Mouse (Mus musculus) heart, embryonic 12.5 days (tissue): Measurements from ENCODE around the gene Rapgef5. TPM values are rescaled to one million over a fixed set of nuclear protein-coding genes. Genes with fewer than 3 reads are reported as not detected.
A peak's percentile ranks its signal among the peaks of the same experiment; 100 is the strongest.

Experiments
- ATAC-seq: fragments of 200-750 bp; cut with Nextera tagmentation; 2 replicates; pipeline ENCODE4 v1.8.0; 2017; ENCODE audit warnings: moderate TSS enrichment, moderate library complexity; ENCODE audit not compliant: insufficient number of reproducible peaks, low FRiP score
- H3K27ac ChIP-seq: fragments of 300-500 bp; sonication (generic); 2 replicates; pipeline ENCODE4 v1.5.1; 2016; ENCODE audit warnings: mild to moderate bottlenecking, moderate library complexity; ENCODE audit not compliant: poor library complexity, severe bottlenecking
- H3K27me3 ChIP-seq: fragments of 300-500 bp; sonication (generic); replicated peaks from 2 replicates; pipeline ENCODE4 v1.6.1; 2016; ENCODE audit warnings: mild to moderate bottlenecking, moderate library complexity
- H3K36me3 ChIP-seq: fragments of 300-500 bp; sonication (generic); 2 replicates; pipeline ENCODE4 v1.6.1; 2016; ENCODE audit warnings: mild to moderate bottlenecking, moderate library complexity
- H3K4me1 ChIP-seq: fragments of 300-500 bp; sonication (generic); replicated peaks from 2 replicates; pipeline ENCODE4 v1.6.1; 2016; ENCODE audit warnings: mild to moderate bottlenecking
- H3K4me2 ChIP-seq: fragments of 300-500 bp; sonication (generic); 2 replicates; pipeline ENCODE4 v1.6.1; 2016; ENCODE audit warnings: mild to moderate bottlenecking, moderate library complexity
- H3K4me3 ChIP-seq: fragments of 300-500 bp; sonication (generic); 2 replicates; pipeline ENCODE4 v1.5.1; 2016; ENCODE audit warnings: mild to moderate bottlenecking
- H3K9ac ChIP-seq: fragments of 300-500 bp; sonication (generic); 2 replicates; pipeline ENCODE4 v1.6.1; 2016; ENCODE audit warnings: mild to moderate bottlenecking, moderate library complexity
- H3K9me3 ChIP-seq: fragments of 300-500 bp; sonication (generic); replicated peaks from 2 replicates; pipeline ENCODE4 v1.6.1; 2016; ENCODE audit warnings: mild to moderate bottlenecking, moderate library complexity
- WGBS: fragments of 180-500 bp; shearing (Covaris S2); methylation state at CpG from one replicate; pipeline ENCODE4 v1.1.7; 2016; 5-methylcytosine and 5-hydroxymethylcytosine counted together
- polyA plus RNA-seq: library from polyadenylated mRNA; unstranded; fragments of >200 nt; fragmentation: Nextera tagmentation; extraction: Ambion mirVana; gene quantifications from 2 replicates; pipeline ENCODE4 v1.2.1, GENCODE M21; 2016

Gene Rapgef5
- polyA plus RNA-seq, 1 experiment from 2014 or later = 22.7 TPM

DNA sequence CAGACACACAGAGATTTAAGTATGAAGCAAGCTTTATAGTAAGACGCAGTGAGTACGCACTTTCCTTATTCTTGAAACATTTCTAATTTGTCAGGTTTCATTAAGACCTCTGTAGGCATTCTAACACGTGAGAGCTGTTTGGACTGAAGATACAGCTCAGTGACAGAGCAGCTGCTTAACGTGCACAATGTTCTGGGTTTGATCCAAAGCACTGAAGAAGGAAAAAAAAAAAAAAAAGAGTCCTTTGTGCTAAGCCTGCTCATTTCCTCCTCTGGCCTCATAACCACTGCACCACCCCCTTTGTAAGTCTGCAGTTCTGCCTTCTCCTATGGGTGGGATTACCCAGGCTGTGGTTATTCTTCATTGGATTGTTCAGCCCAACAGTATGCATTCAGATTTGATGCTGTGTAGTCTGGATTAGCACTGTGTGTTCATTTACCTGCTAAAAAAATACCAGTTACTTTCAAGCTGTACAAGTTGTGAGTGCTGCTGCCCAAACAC lies 103.3 kb downstream of the Rapgef5 start:
- Histone ChIP-seq H3K4me1 (0 out of 2 replicates have a peak, but pooled peaks cover under 1% of the 10 kb centered on the region), H3K27ac (no peak overlapping the region), H3K4me3 (no peak overlapping the region), H3K36me3 (no peaks in the 10 kb centered on the region), H3K27me3 (no peaks in the 10 kb centered on the region), H3K4me2 (no peak overlapping the region), H3K9me3 (no peaks in the 10 kb centered on the region), H3K9ac (no peak overlapping the region)
- 64% methylated on average over 4 of the region's 4 CpGs for WGBS
- ATAC-seq = no peak

DNA sequence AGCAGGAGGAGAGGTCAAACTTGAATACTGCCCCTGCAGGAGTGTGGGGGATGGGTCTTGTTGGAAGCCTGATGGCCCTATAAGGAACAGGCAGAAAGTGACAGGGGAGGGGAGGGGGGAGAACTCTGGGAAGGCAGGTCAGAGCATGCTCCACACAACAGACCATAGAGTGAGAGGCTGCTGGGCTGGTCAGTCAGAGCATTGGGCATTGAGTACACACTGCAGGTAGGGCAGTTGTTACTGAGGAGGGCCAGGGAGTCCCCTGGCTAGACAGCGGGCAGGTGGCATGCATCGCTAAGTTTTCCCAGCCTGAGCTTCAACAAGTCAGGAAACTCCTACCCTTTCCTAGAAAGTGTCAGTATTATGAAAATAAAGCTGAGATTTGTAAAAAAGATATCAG lies 106.7 kb downstream of the Rapgef5 start:
- Histone ChIP-seq H3K9me3 (no peaks in the 10 kb centered on the region), H3K9ac (no peak overlapping the region), H3K36me3 (no peaks in the 10 kb centered on the region), H3K4me3 (no peak overlapping the region), H3K27me3 (no peaks in the 10 kb centered on the region), H3K4me1 (0 out of 2 replicates have a peak, but pooled peaks cover 3% of the 10 kb centered on the region), H3K4me2 (no peak overlapping the region), H3K27ac (no peak overlapping the region)
- 82% methylated on average over 2 of the region's 2 CpGs for WGBS
- ATAC-seq = no peak

DNA sequence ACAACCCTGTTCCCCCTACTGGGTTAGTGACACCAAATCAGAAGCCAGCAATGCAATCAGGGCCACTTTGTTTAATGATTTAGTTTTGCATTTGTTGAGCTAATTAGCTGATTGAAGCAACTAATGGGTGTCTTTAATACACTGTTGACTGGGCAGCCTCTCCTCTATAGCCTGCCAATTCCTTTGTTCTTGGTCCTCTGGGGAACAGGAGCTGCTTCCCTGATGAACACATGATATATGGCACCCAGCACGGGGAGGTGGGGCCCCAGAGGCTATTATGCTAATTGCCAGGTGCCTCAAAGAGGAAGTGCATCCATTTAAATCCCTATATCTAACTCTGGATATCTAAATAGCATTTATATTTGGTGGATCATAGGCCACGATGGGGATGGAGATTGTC lies 111.0 kb downstream of the Rapgef5 start:
- Histone ChIP-seq H3K4me1 (peaks cover 21% of the 10 kb centered on the region), H3K9me3 (no peaks in the 10 kb centered on the region), H3K4me3 (no peak overlapping the region), H3K27me3 (no peaks in the 10 kb centered on the region), H3K4me2 (no peak overlapping the region), H3K36me3 (no peaks in the 10 kb centered on the region), H3K9ac (no peak overlapping the region), H3K27ac (no peak overlapping the region)
- no peak for ATAC-seq
- 61% methylated on average over 2 of the region's 2 CpGs for WGBS

DNA sequence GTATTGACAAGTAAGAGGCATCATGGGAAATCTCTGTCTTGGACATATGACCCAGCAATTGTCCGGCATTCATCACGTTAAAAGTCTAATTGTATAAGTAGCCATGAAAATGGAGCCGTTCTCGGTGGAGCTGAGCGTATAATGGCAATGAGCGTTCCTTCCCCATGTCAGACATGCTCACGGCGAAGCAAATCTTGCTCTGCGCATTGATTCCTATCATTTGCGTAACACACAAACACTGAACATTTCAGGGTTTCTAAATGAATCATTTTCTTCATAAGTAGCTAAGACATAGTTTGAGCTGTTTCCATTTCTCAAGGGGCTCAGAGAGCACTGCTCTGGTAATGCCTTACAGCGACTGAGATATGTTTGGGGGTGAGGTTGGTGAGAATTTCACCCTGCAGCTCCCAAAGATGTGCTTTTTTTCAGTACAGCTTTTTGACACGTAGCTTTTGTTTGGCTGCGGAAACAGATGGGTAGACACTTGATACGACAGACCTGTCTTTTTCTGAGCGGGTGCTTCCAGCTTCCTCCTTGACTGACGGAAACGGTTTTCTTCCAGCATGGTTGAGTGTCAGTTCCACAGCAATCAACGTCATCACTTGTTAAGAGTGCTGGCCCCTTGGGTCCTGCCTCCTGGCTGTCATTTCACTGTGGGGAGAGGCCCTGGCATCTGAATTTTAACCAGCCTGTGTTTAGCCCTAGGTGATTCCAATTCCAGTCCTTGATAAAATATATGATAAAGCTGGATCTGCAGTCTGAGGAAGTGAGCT lies 112.2 kb downstream of the Rapgef5 start:
- H3K27ac ChIP-seq = no peak overlapping the region
- H3K4me3 ChIP-seq = no peak overlapping the region
- H3K9ac ChIP-seq = no peak overlapping the region
- H3K9me3 ChIP-seq = no peaks in the 10 kb centered on the region
- H3K4me1 ChIP-seq = peaks cover 24% of the 10 kb centered on the region
- H3K27me3 ChIP-seq = no peaks in the 10 kb centered on the region
- no peak overlapping the region for H3K4me2 ChIP-seq
- WGBS = 71% methylated on average over 18 of the region's 18 CpGs
- ATAC-seq = no peak
- no peaks in the 10 kb centered on the region for H3K36me3 ChIP-seq

DNA sequence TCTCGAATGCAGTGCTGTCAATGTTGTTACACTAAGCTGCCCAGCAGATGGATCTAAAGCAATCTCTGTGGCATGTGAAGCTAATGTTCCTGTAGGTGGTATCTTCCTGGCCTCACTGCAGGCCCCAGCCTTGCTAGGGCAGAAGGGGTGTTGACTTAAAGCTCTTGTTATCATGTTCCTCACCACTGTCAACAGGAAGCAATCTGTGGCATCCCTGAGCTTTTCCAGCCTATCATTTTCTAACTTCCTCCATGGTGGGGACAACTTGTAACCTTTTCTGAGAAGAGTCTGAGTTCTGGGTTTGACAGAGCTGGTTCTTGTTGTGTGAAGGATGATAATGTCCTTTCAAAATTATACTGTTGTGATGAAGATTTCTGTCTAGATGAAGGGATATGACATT lies 115.9 kb downstream of the Rapgef5 start:
- Histone ChIP-seq H3K4me3 (no peak overlapping the region), H3K4me1 (peaks cover 24% of the 10 kb centered on the region), H3K36me3 (no peaks in the 10 kb centered on the region), H3K9ac (no peak overlapping the region), H3K9me3 (no peaks in the 10 kb centered on the region), H3K27ac (peak overlapping the region; percentile 47; the same call in 1 of the 2 replicates), H3K4me2 (no peak overlapping the region), H3K27me3 (no peaks in the 10 kb centered on the region)
- ATAC-seq = no peak
- WGBS = 20% methylated on average over 1 of the region's 1 CpGs

DNA sequence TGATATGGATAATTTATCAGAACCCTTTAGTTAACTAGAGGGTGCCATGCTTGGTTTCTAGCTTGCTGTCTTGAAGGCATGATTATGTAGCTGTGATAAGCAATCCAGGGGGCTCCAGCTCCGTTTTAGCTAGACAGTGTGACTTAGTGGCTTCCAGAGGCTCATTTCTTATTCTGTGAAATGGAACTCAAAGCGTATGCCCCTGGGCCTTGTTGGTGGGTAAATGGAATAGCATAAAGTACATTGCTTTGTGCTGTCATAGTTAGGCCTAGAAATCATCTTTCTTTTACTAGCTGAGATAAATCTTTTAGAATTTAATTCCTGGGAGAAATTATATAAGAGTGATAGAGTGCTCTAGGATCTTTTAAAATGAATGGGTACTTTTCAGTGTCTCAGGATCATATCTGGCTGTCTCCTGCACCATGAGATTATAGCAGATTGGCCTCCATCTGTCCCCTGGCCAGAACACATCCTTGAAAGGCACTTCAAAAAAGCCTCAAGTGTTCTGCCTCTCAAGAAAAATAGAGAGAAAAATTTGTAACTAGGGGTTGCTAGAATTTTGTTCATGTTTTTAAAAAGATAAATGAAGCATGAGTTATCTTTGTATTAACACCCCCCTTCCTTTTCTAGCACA lies 120.0 kb downstream of the Rapgef5 start:
- no peaks in the 10 kb centered on the region for H3K9me3 ChIP-seq
- no peak for ATAC-seq
- H3K4me1 ChIP-seq = peaks cover 25% of the 10 kb centered on the region
- H3K4me2 ChIP-seq = no peak overlapping the region
- H3K36me3 ChIP-seq = no peaks in the 10 kb centered on the region
- H3K9ac ChIP-seq = no peak overlapping the region
- H3K27me3 ChIP-seq = no peaks in the 10 kb centered on the region
- no peak overlapping the region for H3K4me3 ChIP-seq
- WGBS = 61% methylated on average over 2 of the region's 2 CpGs
- no peak overlapping the region for H3K27ac ChIP-seq

DNA sequence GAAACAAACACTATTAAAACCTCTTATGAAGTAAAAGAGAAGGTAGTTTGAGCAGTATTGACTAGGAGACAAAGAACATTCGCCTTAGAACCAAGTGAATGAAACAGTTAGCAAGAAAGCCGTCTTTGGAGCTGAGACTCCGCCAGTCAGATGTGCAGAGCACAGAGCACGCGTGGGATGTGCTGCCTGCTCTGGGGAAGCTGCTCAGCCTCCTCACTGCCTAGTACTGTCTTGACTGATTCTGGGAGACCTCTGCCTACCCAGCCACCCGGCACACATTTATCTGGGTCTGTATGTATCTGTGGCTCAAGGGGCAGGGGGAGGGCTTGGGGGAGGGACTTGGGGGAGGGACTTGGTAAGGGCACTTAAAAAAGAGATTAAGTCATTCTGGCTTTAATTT lies 120.7 kb downstream of the Rapgef5 start:
- Histone ChIP-seq H3K4me2 (no peak overlapping the region), H3K4me1 (peaks cover 21% of the 10 kb centered on the region), H3K27ac (no peak overlapping the region), H3K36me3 (no peaks in the 10 kb centered on the region), H3K27me3 (no peaks in the 10 kb centered on the region), H3K4me3 (no peak overlapping the region), H3K9ac (no peak overlapping the region), H3K9me3 (no peaks in the 10 kb centered on the region)
- no peak for ATAC-seq
- WGBS = 65% methylated on average over 6 of the region's 6 CpGs

DNA sequence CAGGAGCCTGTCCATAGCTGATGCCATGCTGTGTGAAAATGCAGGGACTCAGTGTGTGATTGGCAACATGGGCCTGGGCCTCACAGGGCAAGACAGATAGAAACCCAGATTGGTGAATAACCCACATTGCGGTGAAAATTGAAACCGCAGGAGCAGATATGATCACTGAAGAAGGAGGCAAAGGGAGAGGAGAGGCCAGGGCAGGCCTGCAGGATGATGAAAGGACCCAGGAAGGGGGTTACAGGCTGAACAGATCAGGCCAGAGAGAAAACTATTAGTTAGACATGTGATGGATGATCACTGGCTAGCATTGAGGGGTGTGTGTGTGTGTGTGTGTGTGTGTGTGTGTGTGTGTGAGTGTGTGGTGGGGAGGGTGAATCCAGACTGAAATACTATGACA lies 122.6 kb downstream of the Rapgef5 start:
- Histone ChIP-seq H3K36me3 (no peaks in the 10 kb centered on the region), H3K9me3 (no peaks in the 10 kb centered on the region), H3K27ac (no peak overlapping the region), H3K4me1 (peaks cover 14% of the 10 kb centered on the region), H3K4me2 (no peak overlapping the region), H3K27me3 (no peaks in the 10 kb centered on the region), H3K9ac (no peak overlapping the region), H3K4me3 (no peak overlapping the region)
- ATAC-seq = no peak
- 73% methylated on average over 2 of the region's 2 CpGs for WGBS

DNA sequence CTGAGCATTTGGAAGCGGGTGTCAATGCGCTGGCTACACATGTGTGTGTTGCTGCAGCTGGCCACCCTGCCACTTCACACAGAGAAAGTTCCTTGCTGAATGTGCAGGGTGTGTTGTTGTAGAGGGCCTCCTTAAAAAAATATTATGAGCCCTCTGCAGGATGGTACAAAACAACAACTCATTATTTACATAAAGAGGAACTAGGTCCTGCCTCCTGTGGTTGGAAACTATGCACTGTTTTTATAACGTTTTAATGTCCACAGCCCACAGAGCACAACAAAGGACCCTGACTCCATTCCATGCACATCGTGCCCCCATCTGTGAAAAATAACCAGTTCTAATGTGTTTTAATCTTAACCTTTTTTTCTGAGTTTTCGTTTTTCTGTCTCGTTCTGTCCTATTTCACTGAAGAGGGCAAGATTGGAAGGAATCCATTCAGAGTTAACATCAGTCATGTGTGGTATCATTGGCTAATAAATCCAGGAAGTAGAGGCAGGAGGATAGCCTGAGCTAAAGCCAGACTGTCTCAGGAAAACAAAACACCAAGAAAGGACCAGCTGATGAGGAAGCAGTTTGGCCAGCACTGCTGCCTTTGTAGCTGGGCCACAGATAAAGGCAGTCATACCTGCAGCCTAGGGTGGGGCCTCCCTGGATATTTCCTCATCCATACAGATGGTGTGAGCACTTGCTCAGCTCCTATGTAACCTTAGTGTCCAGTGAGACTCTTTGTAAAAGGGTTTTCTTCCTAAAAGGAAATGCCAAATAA lies 123.3 kb downstream of the Rapgef5 start:
- no peak overlapping the region for H3K4me3 ChIP-seq
- no peak overlapping the region for H3K9ac ChIP-seq
- ATAC-seq = no peak
- no peaks in the 10 kb centered on the region for H3K9me3 ChIP-seq
- H3K27ac ChIP-seq = no peak overlapping the region
- no peak overlapping the region for H3K4me2 ChIP-seq
- no peaks in the 10 kb centered on the region for H3K27me3 ChIP-seq
- 67% methylated on average over 6 of the region's 6 CpGs for WGBS
- H3K4me1 ChIP-seq = peaks cover 14% of the 10 kb centered on the region
- no peaks in the 10 kb centered on the region for H3K36me3 ChIP-seq

DNA sequence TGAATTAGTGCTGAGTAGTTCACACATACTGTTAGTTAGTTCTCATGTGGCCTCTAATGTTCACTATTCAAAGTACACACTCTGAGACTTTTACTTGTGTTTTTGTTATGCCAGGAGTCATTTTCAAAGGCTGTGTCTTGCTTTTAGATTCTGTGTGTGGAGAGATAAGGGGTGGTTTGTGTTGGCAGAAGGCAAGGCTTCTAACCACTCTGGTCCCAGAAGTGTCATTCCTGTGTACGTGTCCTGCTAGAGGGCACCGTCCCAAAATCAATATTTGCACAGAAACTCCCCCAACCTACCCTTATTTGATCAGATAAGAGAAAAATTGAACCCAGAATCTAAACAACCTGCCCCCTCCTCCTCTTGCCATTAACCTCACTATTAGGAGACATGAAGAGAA lies 126.2 kb downstream of the Rapgef5 start:
- Histone ChIP-seq H3K27ac (peak overlapping the region; percentile 56; the same call in 1 of the 2 replicates), H3K4me2 (no peak overlapping the region), H3K27me3 (no peaks in the 10 kb centered on the region), H3K9me3 (no peaks in the 10 kb centered on the region), H3K9ac (no peak overlapping the region), H3K4me1 (peaks cover 8% of the 10 kb centered on the region), H3K4me3 (no peak overlapping the region), H3K36me3 (no peaks in the 10 kb centered on the region)
- peak; percentile 82 for ATAC-seq
- WGBS = 36% methylated on average over 2 of the region's 2 CpGs

DNA sequence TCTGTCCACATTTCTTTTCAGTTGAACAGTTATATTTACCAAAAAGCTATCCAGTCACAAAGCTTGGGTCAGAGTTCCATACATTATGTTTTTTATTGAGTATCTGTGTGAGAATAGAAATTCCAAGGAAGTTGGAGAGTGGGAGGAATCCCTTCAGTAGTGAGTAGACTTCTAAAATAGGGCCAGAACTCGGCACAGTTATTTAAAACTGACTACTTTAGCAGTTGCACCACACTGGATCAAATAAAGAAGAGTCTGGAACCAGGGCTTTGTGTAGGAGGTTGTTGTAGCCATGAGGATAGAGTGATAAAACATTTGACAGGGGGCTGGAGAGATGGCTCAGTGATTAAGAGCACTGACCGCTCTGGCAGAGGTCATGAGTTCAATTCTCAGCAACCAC lies 129.5 kb downstream of the Rapgef5 start:
- H3K9ac ChIP-seq = no peak overlapping the region
- no peak overlapping the region for H3K27ac ChIP-seq
- H3K4me2 ChIP-seq = no peak overlapping the region
- H3K9me3 ChIP-seq = no peaks in the 10 kb centered on the region
- 74% methylated on average over 2 of the region's 2 CpGs for WGBS
- ATAC-seq = no peak
- H3K4me3 ChIP-seq = no peak overlapping the region
- no peaks in the 10 kb centered on the region for H3K36me3 ChIP-seq
- H3K4me1 ChIP-seq = no peaks in the 10 kb centered on the region
- no peaks in the 10 kb centered on the region for H3K27me3 ChIP-seq
